Mouse (Mus musculus): ENCODE results near the gene Ppm1l.

DNA sequence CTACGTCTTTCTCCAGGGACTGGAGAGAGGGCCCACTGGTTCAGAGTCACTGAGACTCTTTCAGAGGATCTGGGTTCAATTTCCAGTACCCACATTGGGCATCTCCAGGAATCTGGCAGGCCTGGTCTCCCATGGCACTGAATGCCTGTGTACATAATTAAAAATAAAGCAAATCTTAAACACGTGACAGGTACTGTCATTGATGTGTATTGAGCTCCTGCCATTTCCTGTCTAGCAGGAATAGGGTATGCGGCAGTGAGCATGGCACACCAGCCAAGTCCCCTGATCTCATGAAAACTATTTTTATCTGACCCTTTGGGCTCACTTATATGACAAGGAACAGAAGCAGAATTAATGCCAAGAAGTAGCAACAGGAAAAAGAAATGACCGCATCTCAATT is 110.6 kb downstream of the Ppm1l start:
- no peak for TF ChIP-seq CTCF (IDR thresholded peaks at IDR 0.05)
- no peak for TF ChIP-seq EP300 (IDR thresholded peaks at IDR 0.05; ENCODE audit: insufficient read depth, low read depth, low read length)

Measured in heart, adult 2 months (tissue).